Mouse (Mus musculus) lung, embryonic 16.5 days (tissue): ENCODE results near the gene Tssk1. TPM values are rescaled to one million over a fixed set of nuclear protein-coding genes. Genes with fewer than 3 reads are reported as not detected.

Experiments used
- ATAC-seq: fragments of 200-750 bp; cut with Nextera tagmentation; 2 replicates; pipeline ENCODE4 v1.8.0; 2017; ENCODE audit warnings: low read depth, mild to moderate bottlenecking, moderate library complexity
- H3K27ac ChIP-seq: fragments of 300-500 bp; sonication (generic); 2 replicates; pipeline ENCODE4 v1.5.1; 2014; ENCODE audit warnings: mild to moderate bottlenecking, control low read depth, low read length
- H3K27me3 ChIP-seq: fragments of 300-500 bp; sonication (generic); 2 replicates; pipeline ENCODE4 v1.6.1; 2014; ENCODE audit warnings: low read depth, low read length, mixed read lengths; ENCODE audit not compliant: control insufficient read depth, insufficient read depth
- H3K36me3 ChIP-seq: fragments of 300-500 bp; sonication (generic); 2 replicates; pipeline ENCODE4 v1.6.1; 2014; ENCODE audit warnings: low read length; ENCODE audit not compliant: control insufficient read depth, insufficient read depth
- H3K4me1 ChIP-seq: fragments of 300-500 bp; sonication (generic); replicated peaks from 2 replicates; pipeline ENCODE4 v1.6.1; 2014; ENCODE audit warnings: low read length, mixed read lengths; ENCODE audit not compliant: control insufficient read depth, insufficient read depth
- H3K4me2 ChIP-seq: fragments of 300-500 bp; sonication (generic); 2 replicates; pipeline ENCODE4 v1.6.1; 2014; ENCODE audit warnings: low read depth, low read length, control low read depth
- H3K4me3 ChIP-seq: fragments of 300-500 bp; sonication (generic); 2 replicates; pipeline ENCODE4 v1.5.1; 2014; ENCODE audit warnings: mild to moderate bottlenecking, low read length, control low read depth
- H3K9ac ChIP-seq: fragments of 300-500 bp; sonication (generic); 2 replicates; pipeline ENCODE4 v1.6.1; 2014; ENCODE audit warnings: low read length, control low read depth
- H3K9me3 ChIP-seq: fragments of 300-500 bp; sonication (generic); 2 replicates; pipeline ENCODE4 v1.6.1; 2016; ENCODE audit warnings: low read length; ENCODE audit not compliant: control insufficient read depth
- WGBS: fragments of 180-500 bp; shearing (Covaris S2); extraction: QIAGEN DNeasy Blood & Tissue Kit; methylation state at CpG from one replicate; pipeline ENCODE4 v1.1.7; 2014; 5-methylcytosine and 5-hydroxymethylcytosine counted together
- polyA plus RNA-seq: library from polyadenylated mRNA; unstranded; fragments of >200 nt; fragmentation: Nextera tagmentation; extraction: Ambion mirVana; gene quantifications from 2 replicates; pipeline ENCODE4 v1.2.1, GENCODE M21; 2015

The Tssk1 gene
- polyA plus RNA-seq, 1 experiment from 2014 or later, result not detected

- no peak overlapping the region for H3K4me2 ChIP-seq
- H3K4me3 ChIP-seq, result no peak overlapping the region
- peak overlapping the region; percentile 7; the same call in 1 of the 2 replicates for H3K27ac ChIP-seq
- 34% methylated on average over 7 of the region's 7 CpGs for WGBS
- H3K27me3 ChIP-seq, result no peaks in the 10 kb centered on the region
- peak; percentile 76 for ATAC-seq
- H3K9me3 ChIP-seq, result no peaks in the 10 kb centered on the region
- no peaks in the 10 kb centered on the region for H3K36me3 ChIP-seq
- H3K9ac ChIP-seq, result 0 out of 2 replicates have a peak overlapping the region, but pooled peaks have one; percentile 1
- peaks cover 2% of the 10 kb centered on the region; the same call in 1 of the 2 replicates for H3K4me1 ChIP-seq
Measured at GRCm38 (mm10) chr16:17945081-17945831, 51.2 kb downstream of the Tssk1 start.

Other genes starting within 250 kb of the Tssk1 start
- 8.8 and 9.1 TPM in 2 replicates for gene Ccdc74a, start 247.8 kb upstream of the Tssk1 start, polyA plus RNA-seq
- 46.0 and 47.1 TPM in 2 replicates for gene Med15, start 161.3 kb upstream of the Tssk1 start, polyA plus RNA-seq
- gene Klhl22, start 134.6 kb upstream of the Tssk1 start, polyA plus RNA-seq, result 59.0 and 62.8 TPM in 2 replicates
- 12.4 and 13.9 TPM in 2 replicates for gene Scarf2, start 96.9 kb upstream of the Tssk1 start, polyA plus RNA-seq
- not detected in 2 replicates for gene B830017H08Rik, start 61.1 kb upstream of the Tssk1 start, polyA plus RNA-seq
- 4.1 and 4.5 TPM in 2 replicates for gene Car15, start 55.9 kb upstream of the Tssk1 start, polyA plus RNA-seq
- gene Gm20518, start 2.6 kb upstream of the Tssk1 start, polyA plus RNA-seq, result 0.29 and 0.33 TPM in 2 replicates
- 87.9 and 89.2 TPM in 2 replicates for gene Dgcr2, start 4.3 kb downstream of the Tssk1 start, polyA plus RNA-seq
- not detected in 2 replicates for gene Tssk2, start 4.4 kb downstream of the Tssk1 start, polyA plus RNA-seq
- 39.9 and 42.0 TPM in 2 replicates for gene Ess2, start 17.1 kb downstream of the Tssk1 start, polyA plus RNA-seq
- gene Gsc2, start 20.8 kb downstream of the Tssk1 start, polyA plus RNA-seq, result not detected in 2 replicates
- 64.3 and 68.8 TPM in 2 replicates for gene Slc25a1, start 34.0 kb downstream of the Tssk1 start, polyA plus RNA-seq
- gene Vpreb2, start 86.2 kb downstream of the Tssk1 start, polyA plus RNA-seq, result not detected in 2 replicates
- 78.5 and 79.2 TPM in 2 replicates for gene Dgcr6, start 158.6 kb downstream of the Tssk1 start, polyA plus RNA-seq
- gene Prodh, start 196.0 kb downstream of the Tssk1 start, polyA plus RNA-seq, result 12.5 and 13.4 TPM in 2 replicates
- 0.35 TPM in 2 replicates for gene Rtn4r, start 233.4 kb downstream of the Tssk1 start, polyA plus RNA-seq